Mouse (Mus musculus) WW6 (cell line): ENCODE measurements around the gene Tnfrsf26.
"Not testable (repeated sequence)": the region's sequence is repeated elsewhere in the genome, so short reads cannot be mapped to it uniquely, and the experiment has no call there.

Source experiments
- DNase-seq: peaks from one replicate; pipeline ENCODE4 v3.0.0-alpha.2; 2013; ENCODE audit warnings: low read depth, low spot score

Gene Tnfrsf26

GRCm38 (mm10) chr7:143628540-143628939, at the start of gene Tnfrsf26:
TSS of gene Tnfrsf26 (minus strand) at chr7:143628722.
- DNase-seq = no peak

- DNase-seq = no peak
Observed at GRCm38 (mm10) chr7:143666427-143667311, 38.1 kb upstream of the Tnfrsf26 start.

DNA sequence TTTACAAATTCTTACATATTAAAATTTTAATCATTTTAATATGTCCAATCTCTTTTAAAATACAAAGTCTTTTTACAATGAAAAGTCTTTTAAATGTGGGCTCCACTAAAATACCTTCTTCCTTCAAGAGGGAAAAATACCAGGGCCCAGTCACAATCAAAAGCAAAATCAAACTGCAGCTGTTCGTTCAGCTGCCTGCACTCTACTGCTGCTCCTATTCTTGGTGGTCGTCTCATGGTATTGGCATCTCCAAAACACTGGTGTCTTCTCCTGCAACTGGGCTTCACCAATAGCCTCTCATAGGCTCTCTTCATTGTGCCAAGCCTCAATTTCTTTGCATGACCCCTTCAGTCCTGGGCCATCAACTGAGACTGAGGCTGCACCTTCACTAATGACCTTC, 34.9 kb upstream of the Tnfrsf26 start:
- no peak for DNase-seq

GRCm38 (mm10) chr7:143660797-143661196, 32.3 kb upstream of the Tnfrsf26 start:
- DNase-seq = no peak

GRCm38 (mm10) chr7:143649769-143650346, 21.3 kb upstream of the Tnfrsf26 start:
- not testable (repeated sequence) for DNase-seq

DNA sequence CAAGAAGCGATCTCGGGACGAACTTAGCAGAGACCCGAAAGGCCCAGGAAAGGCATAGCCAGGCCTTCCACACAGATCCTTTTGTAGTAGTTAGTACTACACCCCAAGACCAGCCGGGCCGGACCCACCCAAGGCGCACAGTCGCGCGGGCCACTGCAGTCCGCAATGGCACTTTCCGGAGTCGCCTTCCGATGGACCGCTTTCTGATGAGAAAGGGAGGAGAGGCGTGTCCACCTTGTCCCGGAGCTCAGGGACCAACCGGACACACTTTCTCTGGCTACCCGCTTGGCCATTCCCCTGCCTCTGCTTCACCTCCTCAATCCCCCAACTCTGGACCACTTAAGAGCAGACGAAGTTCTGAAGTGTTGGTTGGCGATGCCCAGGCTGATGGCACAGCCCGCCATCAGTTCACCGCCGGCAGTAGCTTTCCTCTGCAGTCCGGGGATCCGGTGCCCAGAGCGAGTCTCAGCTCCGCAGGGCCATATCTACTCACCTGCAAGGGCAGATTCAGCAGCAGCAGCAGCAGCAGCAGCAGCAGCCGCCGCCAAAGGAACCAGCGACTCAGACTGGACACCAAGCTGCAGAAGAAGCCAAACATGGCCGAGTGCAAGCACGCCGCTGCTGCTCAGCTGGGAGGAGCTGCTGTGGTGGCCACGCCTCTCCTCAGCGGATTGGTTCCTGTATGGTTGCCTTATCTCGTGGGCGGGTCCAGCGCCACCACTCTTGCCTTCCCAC, 20.7 kb upstream of the Tnfrsf26 start, which contains the start of gene Tnfrsf22:
Gene Tnfrsf22 (minus strand): TSS at position 628 of the 735 bp plus-strand sequence.
- peak; percentile 62 for DNase-seq

DNA sequence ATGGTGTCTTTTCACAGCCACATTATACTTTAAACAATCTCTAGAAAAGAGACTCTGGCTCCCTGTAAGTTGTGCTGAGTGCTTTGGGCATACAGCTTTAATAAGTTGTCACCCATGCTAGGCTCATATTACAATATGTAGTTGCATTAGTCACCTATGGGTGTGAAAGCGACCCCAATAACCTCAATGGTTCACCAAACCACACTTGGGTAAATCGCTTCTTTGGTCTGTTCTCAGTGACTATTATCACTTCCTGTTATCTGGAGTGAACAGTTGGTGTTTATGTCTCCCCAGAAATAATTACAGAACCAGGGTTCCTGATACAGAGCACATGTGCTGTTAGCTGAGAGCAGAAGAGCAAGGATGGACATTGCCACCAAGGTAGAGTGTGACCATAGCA, 15.4 kb upstream of the Tnfrsf26 start:
- DNase-seq = not testable (repeated sequence)

DNA sequence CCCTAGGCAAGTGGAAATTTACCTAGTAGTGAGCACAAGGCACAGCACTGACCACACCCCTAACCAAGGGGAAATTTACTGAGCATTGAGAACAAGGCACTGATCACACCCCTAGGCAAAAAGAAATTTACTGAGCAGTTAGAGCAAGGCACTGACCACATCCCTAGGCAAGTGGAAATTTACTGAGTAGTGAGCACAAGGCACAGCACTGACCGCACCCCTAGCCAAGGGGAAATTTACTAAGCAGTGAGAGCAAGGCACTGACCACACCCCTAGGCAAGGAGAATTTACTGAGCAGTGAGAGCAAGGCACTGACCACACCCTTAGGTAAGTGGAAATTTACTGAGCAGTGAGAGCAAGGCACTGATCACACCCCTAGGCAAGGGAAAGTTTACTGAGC, 8.2 kb upstream of the Tnfrsf26 start:
- DNase-seq = no peak

- no peak for DNase-seq
Observed at GRCm38 (mm10) chr7:143631503-143631902, 3.0 kb upstream of the Tnfrsf26 start.

DNA sequence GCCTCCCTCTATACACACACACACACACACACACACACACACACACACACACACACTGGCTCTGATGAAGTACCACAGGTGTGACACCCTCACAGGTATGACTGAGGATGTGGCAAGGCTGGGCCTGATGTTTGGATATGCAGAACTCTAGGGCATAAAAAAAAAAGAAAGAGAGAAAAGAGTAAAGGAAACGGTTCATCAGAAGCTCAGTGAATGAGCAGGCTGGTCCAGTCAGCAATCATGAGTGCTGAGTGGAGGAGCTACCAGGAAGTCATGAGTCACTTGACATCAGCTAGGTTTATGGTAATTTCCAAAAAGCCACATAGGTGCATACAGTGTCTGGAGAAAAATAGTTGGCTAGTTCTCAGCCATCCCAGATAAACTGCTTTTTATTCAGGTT, 979 bp upstream of the Tnfrsf26 start:
- no peak for DNase-seq

- no peak for DNase-seq
Observed at GRCm38 (mm10) chr7:143627555-143628286, 801 bp downstream of the Tnfrsf26 start.

GRCm38 (mm10) chr7:143626178-143626577, 2.3 kb downstream of the Tnfrsf26 start:
- no peak for DNase-seq

DNA sequence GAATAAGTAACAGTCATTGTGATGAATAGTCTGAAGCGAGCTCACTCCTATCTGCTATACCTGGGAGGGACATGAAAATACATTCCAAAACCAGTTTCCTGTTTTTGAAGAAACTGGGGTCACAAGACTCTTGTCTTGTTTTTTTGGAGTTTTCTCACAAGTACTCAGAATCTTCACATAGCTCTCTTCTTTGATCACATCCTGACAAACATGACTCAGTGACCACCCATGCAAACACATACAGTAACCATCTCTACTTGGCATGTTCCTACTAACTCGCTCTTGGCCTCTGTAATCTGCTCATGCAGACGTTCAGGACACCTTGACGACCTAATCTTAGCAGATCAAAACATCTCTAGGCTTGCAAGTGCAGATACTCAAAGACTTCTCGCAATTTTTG, 3.4 kb downstream of the Tnfrsf26 start:
- DNase-seq = no peak

- DNase-seq = no peak
Observed at GRCm38 (mm10) chr7:143624561-143624960, 4.0 kb downstream of the Tnfrsf26 start.

- DNase-seq = no peak
Observed at GRCm38 (mm10) chr7:143620951-143621350, 7.6 kb downstream of the Tnfrsf26 start.

- DNase-seq = no peak
Observed at GRCm38 (mm10) chr7:143614404-143615135, 14.0 kb downstream of the Tnfrsf26 start.

GRCm38 (mm10) chr7:143612215-143612614, 16.3 kb downstream of the Tnfrsf26 start:
- DNase-seq = no peak

DNA sequence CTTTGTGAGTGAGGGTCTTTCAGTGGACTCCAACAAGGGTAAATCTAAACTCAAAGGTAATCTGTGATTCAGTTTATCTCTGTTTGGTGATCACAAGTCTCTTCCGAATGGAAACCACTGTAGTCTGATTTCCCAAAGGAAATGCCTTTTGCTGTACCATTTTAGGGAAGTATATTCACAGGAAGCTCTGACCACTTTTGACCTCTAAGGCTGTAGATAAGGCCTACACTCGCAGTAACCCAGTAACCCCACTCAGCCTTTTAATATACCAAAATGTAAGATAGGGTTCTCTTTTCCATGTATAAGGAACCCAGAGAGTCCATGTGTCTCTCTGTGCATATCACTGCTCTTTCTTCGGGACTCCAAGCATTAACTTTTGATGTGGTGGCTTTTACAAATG, 23.2 kb downstream of the Tnfrsf26 start:
- no peak for DNase-seq

DNA sequence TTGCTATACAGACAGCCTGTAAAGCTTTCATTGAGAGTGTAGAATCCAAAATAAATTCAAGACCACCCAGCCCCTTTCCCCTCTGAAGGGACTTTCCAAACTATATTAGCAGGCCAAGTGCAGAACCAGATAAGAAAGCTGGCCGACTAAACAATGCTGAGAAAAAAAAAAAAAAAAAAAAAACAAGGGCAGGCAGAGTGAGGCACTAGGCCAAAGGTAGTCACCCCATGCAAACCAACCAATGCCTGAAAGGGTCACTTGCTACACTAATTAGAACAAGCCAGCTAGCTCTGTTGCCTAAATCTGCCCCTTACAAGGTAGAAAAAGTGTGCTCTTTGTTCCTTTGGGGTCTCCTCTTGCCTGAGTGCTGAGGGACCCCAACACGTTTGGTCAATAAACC, 23.6 kb downstream of the Tnfrsf26 start:
- DNase-seq = no peak

DNA sequence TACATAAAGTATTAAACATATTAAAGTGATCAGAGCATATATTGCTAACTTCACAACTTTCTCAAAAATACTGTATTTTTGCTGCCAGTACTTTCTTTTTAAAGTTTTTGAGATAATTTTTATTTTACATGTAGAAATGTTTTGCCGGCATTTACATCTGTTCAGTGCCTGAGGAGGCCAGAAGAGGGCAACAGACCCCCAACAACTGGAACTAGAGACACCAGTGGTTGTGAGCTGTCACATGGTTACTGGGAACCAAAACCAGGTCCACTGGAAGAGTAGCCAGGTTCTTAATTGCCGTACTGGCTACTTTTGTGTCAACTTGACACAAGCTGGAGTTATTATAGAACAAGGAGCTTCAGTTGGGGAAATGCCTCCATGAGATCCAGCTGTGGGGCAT, 26.8 kb downstream of the Tnfrsf26 start:
- peak; percentile 20 for DNase-seq

- DNase-seq = no peak
Observed at GRCm38 (mm10) chr7:143600231-143600740, 28.2 kb downstream of the Tnfrsf26 start.
